Mouse (Mus musculus): ENCODE measurements at regions not wholly inside any gene's neighbourhood (a gene's known extent, or its start where the extent isn't known, plus 50 kb on each side); places are given as distances from the start of the nearest gene placed in this dataset.
A peak's percentile ranks its signal among the peaks of the same experiment; 100 is the strongest.

GRCm38 (mm10) chr13:117334125-117334524 is 113.2 kb upstream of the Gm17509 start:
- DNase-seq (ENCODE audit: low spot score in 2 of 2) = no peak

- DNase-seq (ENCODE audit: low spot score in 2 of 2) = no peak
These were observed 113.7 kb upstream of the Gm17509 start for GRCm38 (mm10) chr13:117334539-117334938.

GRCm38 (mm10) chr13:117381086-117381595 is 160.3 kb upstream of the Gm17509 start:
- no peak for DNase-seq (ENCODE audit: low spot score in 2 of 2)

- DNase-seq (ENCODE audit: low spot score in 2 of 2) = no peak
These were observed 162.7 kb upstream of the Gm17509 start for GRCm38 (mm10) chr13:117383480-117384137.

- DNase-seq (ENCODE audit: low spot score in 2 of 2) = no peak
These were observed 169.4 kb upstream of the Gm17509 start for GRCm38 (mm10) chr13:117390287-117390686.

GRCm38 (mm10) chr13:117393488-117393887 is 172.6 kb upstream of the Gm17509 start:
- DNase-seq (ENCODE audit: low spot score in 2 of 2) = no peak

- DNase-seq (ENCODE audit: low spot score in 2 of 2) = no peak
These were observed 180.4 kb upstream of the Gm17509 start for GRCm38 (mm10) chr13:117401245-117401644.

GRCm38 (mm10) chr13:117409940-117410339 is 189.1 kb upstream of the Gm17509 start:
- DNase-seq (ENCODE audit: low spot score in 2 of 2) = no peak

GRCm38 (mm10) chr13:117413616-117414015 is 188.5 kb upstream of the Hcn1 start:
- DNase-seq (ENCODE audit: low spot score in 2 of 2) = no peak

- no peak for DNase-seq (ENCODE audit: low spot score in 2 of 2)
These were observed 178.6 kb upstream of the Hcn1 start for GRCm38 (mm10) chr13:117423558-117423957.

- no peak for DNase-seq (ENCODE audit: low spot score in 2 of 2)
These were observed 177.1 kb upstream of the Hcn1 start for GRCm38 (mm10) chr13:117425015-117425414.

GRCm38 (mm10) chr13:117467407-117467806 is 134.7 kb upstream of the Hcn1 start:
- no peak for DNase-seq (ENCODE audit: low spot score in 2 of 2)

- no peak for DNase-seq (ENCODE audit: low spot score in 2 of 2)
These were observed 129.4 kb upstream of the Hcn1 start for GRCm38 (mm10) chr13:117472726-117473125.

- no peak for DNase-seq (ENCODE audit: low spot score in 2 of 2)
These were observed 119.5 kb upstream of the Hcn1 start for GRCm38 (mm10) chr13:117482624-117483023.

GRCm38 (mm10) chr13:117508746-117509145 is 93.4 kb upstream of the Hcn1 start:
- DNase-seq (ENCODE audit: low spot score in 2 of 2) = no peak

- DNase-seq (ENCODE audit: low spot score in 2 of 2) = peak in 1 of 2 experiments; percentile 55
These were observed 52.0 kb upstream of the Hcn1 start for GRCm38 (mm10) chr13:117550108-117550507.

All from left cerebral cortex, adult 9 months (tissue).